Mouse (Mus musculus): ENCODE results near the gene Uckl1.

Uckl1 gene

GRCm38 (mm10) chr2:181589732-181590105 lies 5.0 kb upstream of the Uckl1 start:
- peak; percentile 7 for DNase-seq (ENCODE audit: low spot score)

DNA sequence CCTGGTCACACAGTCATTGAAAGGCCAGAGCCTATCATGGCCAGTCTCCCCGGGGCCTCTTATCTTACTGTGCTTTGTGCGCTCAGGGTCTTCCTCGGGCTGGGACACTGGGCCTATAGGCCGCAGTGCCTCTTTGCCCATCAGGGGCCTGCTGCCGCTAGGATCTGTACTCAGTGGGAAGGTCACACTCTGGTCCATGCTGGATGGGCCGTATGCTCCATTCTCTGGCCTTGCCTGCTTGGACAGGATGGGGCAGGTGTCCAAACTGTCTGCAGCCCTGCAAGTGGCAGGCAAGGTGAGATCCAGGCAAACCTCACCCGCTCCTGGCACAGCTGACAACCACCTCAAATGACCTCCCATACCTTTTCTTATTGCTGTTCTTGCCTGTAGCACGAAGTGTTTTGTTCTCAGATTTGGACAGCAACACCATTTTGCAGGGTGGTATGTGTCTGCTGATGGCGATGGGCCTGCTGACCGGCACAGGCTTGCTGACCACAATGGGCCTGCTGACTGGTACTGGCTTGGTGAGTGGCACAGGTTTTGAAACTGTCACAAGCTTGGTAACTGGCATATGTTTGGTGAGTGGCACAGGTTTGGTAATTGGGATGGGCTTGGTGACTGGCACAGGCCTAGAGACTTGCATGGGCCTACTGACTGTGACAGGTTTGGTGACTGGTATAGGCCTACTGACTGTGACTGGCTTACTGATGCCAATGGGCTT lies 4.5 kb upstream of the Uckl1 start:
- peak; percentile 4 for DNase-seq (ENCODE audit: low spot score)

- DNase-seq (ENCODE audit: low spot score): peak; percentile 11
These were observed 3.6 kb upstream of the Uckl1 start for GRCm38 (mm10) chr2:181588229-181588780.

DNA sequence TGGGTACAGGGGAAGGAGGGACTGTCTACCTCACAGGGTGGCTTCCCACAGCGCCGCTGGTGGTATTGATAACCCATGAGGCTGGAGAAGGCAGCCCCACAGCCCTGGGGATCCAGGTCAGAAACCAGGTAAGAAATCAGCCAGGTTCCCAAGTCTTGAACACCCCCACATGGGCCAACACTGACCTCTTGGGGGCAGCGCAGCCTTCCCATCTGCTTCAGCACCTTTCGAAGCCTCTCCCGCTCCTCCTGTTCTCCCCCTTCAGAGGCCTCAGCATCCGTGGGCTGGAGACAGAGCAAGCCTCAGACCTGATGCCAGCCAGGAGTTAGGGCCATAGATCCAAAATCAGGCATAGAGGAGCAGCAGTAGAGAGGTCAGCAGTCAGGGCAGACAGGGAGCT lies 3.1 kb upstream of the Uckl1 start:
- DNase-seq (ENCODE audit: low spot score): no peak

GRCm38 (mm10) chr2:181586124-181586523 lies 1.4 kb upstream of the Uckl1 start:
- no peak for DNase-seq (ENCODE audit: low spot score)

- no peak for DNase-seq (ENCODE audit: low spot score)
These were observed 814 bp upstream of the Uckl1 start for GRCm38 (mm10) chr2:181585506-181585905.

DNA sequence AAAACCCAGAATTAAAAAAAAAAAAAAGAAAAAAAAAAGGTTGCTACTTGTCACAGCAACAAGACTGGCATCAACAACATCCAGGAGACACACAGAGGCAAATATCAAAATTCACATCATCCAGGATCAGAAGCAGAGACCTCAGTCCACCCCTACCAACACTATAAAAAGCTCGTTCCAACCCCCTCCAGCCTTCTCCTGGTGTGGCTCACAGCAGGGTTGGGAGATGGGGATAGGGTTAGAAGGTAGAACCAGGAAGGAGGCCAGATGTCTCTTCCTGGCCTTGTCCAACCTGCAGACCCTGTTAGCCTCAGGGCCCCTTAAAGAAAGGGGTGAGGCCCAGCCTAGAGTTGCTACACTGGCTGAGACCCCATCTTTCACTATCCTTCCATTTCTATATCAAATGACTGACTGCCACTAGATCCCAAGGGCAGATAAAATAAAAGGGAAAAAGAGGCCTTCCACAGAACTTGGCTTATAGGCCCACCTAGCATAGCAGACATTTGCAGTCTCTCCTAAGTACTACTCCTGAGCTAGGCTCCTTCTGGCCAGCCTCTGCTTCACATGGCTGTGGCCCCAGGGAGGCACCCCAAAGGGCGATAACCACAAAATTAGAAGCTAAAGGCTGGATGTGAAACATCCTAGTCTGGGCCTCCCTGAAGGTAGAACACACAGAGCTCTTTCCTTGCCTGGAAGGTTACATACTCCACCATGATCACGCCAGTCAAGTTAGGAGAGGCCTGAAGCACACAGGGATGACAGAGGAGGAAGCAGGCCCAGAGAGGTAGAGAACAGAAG lies 1.0 kb downstream of the Uckl1 start:
- no peak for DNase-seq (ENCODE audit: low spot score)

DNA sequence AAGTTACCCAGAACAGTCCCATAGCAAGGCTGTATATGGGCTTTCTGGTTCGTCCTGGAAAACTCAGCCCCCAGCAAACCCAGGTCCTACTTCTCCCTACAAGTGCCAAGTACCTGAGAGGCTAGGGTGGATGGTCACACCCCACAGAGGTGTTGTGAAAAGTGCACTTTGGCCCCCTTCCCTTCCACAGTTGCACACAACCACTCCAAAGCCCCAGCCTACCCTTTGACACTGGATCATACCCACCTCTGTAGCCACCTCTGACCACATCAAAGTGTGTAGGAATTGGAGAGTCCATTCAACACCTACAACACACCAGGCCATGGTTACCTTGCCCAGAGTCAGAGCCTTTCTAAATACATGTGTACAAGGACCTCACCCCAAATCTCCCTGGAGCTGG lies 1.8 kb downstream of the Uckl1 start:
- no peak for DNase-seq (ENCODE audit: low spot score)

- DNase-seq (ENCODE audit: low spot score): no peak
These were observed 2.3 kb downstream of the Uckl1 start for GRCm38 (mm10) chr2:181582358-181582757.

- peak; percentile 88 for DNase-seq (ENCODE audit: low spot score)
These were observed 3.1 kb downstream of the Uckl1 start for GRCm38 (mm10) chr2:181581402-181582120.

- DNase-seq (ENCODE audit: low spot score): peak; percentile 77
These were observed 3.7 kb downstream of the Uckl1 start for GRCm38 (mm10) chr2:181581016-181581401.

GRCm38 (mm10) chr2:181580131-181580772 lies 4.4 kb downstream of the Uckl1 start:
- DNase-seq (ENCODE audit: low spot score): no peak

DNA sequence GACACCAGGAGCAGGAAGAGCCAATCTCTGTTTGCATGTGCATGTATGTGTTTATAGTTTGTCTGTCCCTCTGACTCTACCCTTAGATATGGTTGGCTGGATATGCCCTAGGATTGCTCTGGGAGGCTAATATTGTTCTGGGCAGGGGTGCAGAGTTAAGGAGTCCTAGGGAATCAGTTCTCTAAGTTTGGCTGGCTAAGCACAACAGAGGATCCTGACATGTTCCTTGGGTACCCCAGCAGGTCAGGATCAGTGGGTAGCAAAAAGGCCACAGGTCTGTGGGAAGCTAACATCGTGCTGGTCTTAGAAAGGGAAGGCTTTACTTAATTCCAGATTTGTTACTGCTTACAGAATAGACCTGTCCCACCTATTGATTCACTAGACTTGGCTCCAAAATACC lies 5.0 kb downstream of the Uckl1 start:
- no peak for DNase-seq (ENCODE audit: low spot score)

DNA sequence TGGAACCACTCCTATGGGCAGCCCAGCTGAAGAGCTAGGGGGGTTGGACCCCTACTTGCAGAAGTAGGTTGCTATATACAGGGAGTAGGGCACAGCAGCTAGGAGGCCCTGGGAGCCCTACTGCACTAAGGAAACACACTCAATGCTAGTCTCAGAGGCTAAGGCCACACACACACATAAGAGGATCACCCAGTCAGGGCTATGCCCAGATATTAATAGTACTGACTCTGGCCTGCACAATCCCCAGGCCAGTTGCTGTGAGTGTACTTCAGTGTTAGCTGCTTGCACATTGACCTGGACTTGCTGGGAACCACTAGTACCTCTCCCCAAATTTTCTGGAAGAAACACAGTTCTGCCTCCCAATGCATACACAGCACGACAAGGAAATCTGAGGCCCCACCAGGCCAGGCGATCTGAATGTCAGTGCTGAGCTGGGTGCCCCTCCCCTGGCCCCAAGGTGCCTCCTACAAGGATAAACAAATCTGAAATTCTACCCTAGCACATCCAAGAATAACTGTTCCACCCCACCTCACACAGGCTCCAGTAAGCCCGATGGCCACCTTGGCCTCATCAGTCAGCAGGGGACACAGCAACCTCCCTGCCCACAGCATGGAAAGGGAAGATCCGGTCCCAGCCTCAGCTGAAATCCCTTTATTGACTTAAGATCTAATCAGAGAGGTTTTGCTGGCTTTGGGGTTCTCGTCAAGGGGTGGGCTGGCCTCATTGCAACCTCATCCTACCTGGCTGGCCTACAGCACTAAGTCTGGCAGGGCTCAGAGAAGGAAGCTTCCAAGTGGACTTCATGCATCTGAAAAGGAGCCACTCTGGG lies 5.7 kb downstream of the Uckl1 start:
- no peak for DNase-seq (ENCODE audit: low spot score)

DNA sequence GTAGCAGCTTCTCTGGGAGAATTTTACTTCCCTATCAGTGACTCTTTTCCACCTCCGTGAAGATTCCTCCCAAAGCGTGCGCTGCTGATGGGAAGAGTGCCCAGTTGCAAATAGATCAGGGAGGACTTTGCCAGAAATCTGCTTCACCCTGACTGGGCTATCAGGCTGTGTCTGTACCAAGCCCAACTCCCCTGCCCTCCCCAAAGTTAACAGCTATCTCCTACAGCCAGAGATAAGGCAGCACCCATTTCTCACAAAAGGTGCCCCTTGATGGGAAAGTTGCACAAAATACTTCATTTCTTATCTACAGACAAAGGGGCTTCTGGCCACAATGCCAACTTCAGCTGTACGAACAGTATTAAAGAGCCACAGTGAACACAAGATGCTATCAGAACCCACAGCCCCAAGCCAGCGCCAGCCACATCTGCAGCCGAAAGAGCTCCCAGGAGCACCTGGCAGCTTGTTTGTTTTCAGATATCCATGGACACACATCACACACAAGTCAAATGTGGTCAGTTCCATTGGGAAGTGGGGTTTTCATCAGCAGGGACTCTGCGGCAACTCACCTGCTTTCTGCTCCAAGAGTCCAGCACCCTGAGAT lies 6.6 kb downstream of the Uckl1 start:
- no peak for DNase-seq (ENCODE audit: low spot score)

DNA sequence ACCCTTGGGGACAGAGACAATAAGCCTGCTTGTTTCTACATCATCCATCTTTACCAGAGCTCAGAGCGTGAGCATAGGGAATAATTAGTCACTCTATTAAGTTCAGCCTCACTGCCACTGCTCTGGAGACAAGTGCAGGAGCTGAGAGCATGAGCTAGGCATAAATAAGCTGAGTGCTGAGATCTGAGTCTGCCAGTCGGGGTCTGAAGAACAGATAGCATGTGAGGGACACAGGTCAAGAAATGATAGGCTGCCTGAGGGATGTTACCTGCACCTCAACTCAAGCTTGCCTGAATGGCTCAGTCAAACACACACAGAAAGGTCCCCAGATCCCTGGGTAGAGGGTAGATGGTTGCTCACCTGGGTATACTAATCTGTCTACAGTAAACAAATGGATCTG lies 7.6 kb downstream of the Uckl1 start:
- DNase-seq (ENCODE audit: low spot score): no peak

- no peak for DNase-seq (ENCODE audit: low spot score)
These were observed 8.1 kb downstream of the Uckl1 start for GRCm38 (mm10) chr2:181576613-181577012.

- no peak for DNase-seq (ENCODE audit: low spot score)
These were observed 9.7 kb downstream of the Uckl1 start for GRCm38 (mm10) chr2:181574921-181575545.

DNA sequence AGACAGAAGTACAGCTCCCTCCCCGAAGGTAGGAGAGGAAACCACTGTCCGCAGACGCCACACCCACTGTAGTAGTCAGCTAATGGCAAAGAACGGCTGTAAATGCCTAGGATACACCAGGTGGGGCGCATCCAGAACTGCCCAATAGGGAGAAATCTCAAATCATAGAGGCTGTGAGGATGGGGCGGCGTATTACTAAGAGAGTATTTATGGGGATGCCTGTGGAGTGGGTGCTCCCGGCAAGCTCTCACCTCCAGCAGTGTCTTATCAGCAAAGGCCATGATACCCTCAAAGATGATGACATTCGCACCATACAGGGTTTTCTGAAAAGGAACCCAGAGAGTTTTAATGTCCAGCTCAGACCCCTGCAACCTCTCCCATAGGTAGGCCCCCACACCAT lies 10.7 kb downstream of the Uckl1 start:
- DNase-seq (ENCODE audit: low spot score): no peak

Measured in layer of hippocampus, adult 11-12 months (tissue).